Mouse (Mus musculus): ENCODE data around the gene Pou2f3.

DNA sequence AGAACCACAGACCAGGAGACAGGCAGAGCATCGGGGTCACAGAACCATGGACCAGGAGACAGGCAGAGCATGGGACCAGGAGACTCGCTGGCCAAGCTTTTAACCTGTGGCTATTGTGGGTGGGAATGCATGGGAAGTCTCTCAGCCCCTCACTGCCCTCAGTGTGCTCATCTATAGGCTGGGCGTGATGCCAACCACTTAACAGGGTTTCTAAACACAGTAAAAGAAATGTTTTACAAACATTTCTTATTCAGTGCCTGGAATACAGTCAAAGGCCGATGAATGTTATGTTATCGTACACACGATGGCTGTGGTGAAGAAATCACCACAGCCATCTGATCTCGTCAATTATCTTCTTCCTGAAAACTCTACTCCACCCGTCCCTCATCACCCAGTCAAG is 43.1 kb downstream of the Pou2f3 start:
- TF ChIP-seq POLR2A (IDR thresholded peaks at IDR 0.05; ENCODE audit: control insufficient read depth, low read depth, low read length) (no peak), CTCF (IDR thresholded peaks at IDR 0.05; ENCODE audit: control insufficient read depth, insufficient read depth, insufficient replicate concordance, low read depth, low read length) (no peak)

Data from testis, adult 2 months (tissue).